Mouse (Mus musculus) limb, embryonic 11.5 days (tissue): ENCODE measurements around the gene Zfp54. TPM values are rescaled to one million over a fixed set of nuclear protein-coding genes. Genes with fewer than 3 reads are reported as not detected.

Experiments used
- polyA plus RNA-seq: library from polyadenylated mRNA; unstranded; fragments of >200 nt; fragmentation: Nextera tagmentation; extraction: Ambion mirVana; gene quantifications from 2 replicates; pipeline ENCODE4 v1.2.1, GENCODE M21; 2014

Gene Zfp54
- polyA plus RNA-seq, 1 experiment from 2014 or later, result 2.7 TPM

Other genes starting within 250 kb of the Zfp54 start
- not detected in 2 replicates for gene Vmn1r234, start 197.1 kb upstream of the Zfp54 start, polyA plus RNA-seq
- not detected in 2 replicates for gene Vmn1r235, start 166.8 kb upstream of the Zfp54 start, polyA plus RNA-seq
- gene Vmn1r236, start 140.3 kb upstream of the Zfp54 start, polyA plus RNA-seq, result not detected in 2 replicates
- gene Vmn1r237, start 111.4 kb upstream of the Zfp54 start, polyA plus RNA-seq, result not detected in 2 replicates
- 1.9 and 2.7 TPM in 2 replicates for gene Zfp677, start 39.5 kb upstream of the Zfp54 start, polyA plus RNA-seq
- 16.6 and 17.2 TPM in 2 replicates for gene Zfp51, start 27.1 kb downstream of the Zfp54 start, polyA plus RNA-seq
- gene Zfp53, start 65.8 kb downstream of the Zfp54 start, polyA plus RNA-seq, result 9.9 and 10.7 TPM in 2 replicates
- gene Zfp52, start 112.3 kb downstream of the Zfp54 start, polyA plus RNA-seq, result 1.9 and 2.5 TPM in 2 replicates
- gene Zfp948, start 143.8 kb downstream of the Zfp54 start, polyA plus RNA-seq, result 16.4 and 17.4 TPM in 2 replicates
- gene Zfp983, start 227.4 kb downstream of the Zfp54 start, polyA plus RNA-seq, result 4.8 and 4.9 TPM in 2 replicates